Mouse (Mus musculus): ENCODE measurements around the gene Tfr2.
A peak's percentile ranks its signal among the peaks of the same experiment; 100 is the strongest.

Tfr2 gene

DNA sequence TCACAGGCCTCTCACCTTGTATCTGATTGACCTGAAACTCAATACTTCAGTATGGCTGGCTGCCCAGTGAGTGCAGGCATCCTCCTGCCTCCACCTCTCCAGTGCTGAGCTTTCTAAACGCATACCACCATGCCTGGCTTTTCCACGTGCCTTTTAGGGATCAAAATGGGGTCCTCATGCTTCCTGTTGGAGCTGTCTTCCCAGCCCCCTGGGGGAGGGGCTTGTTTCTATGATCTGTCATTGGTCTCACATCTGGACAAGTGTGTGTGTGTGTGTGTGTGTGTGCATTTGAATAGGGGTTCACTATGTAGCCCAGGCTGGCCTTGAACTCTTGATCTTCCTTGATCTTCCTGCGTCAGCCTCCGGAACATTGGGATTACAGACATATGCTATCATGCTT lies 32.2 kb upstream of the Tfr2 start:
- peak in 1 of 2 experiments; percentile 6 for DNase-seq (ENCODE audit: low spot score in 2 of 2)

GRCm38 (mm10) chr5:137539291-137539801 lies 30.3 kb upstream of the Tfr2 start:
- DNase-seq (ENCODE audit: low spot score in 2 of 2) = no peak

- no peak for DNase-seq (ENCODE audit: low spot score in 2 of 2)
These were observed 28.6 kb upstream of the Tfr2 start for GRCm38 (mm10) chr5:137540991-137541390.

- no peak for DNase-seq (ENCODE audit: low spot score in 2 of 2)
These were observed 27.7 kb upstream of the Tfr2 start for GRCm38 (mm10) chr5:137541768-137542540.

- no peak for DNase-seq (ENCODE audit: low spot score in 2 of 2)
These were observed 24.7 kb upstream of the Tfr2 start for GRCm38 (mm10) chr5:137544926-137545325.

- DNase-seq (ENCODE audit: low spot score in 2 of 2) = no peak
These were observed 24.0 kb upstream of the Tfr2 start for GRCm38 (mm10) chr5:137545596-137545995.

GRCm38 (mm10) chr5:137549840-137550239 lies 19.8 kb upstream of the Tfr2 start:
- DNase-seq (ENCODE audit: low spot score in 2 of 2) = no peak

- DNase-seq (ENCODE audit: low spot score in 2 of 2) = no peak
These were observed 18.5 kb upstream of the Tfr2 start for GRCm38 (mm10) chr5:137551119-137551518.

GRCm38 (mm10) chr5:137553000-137553399 lies 16.6 kb upstream of the Tfr2 start:
- no peak for DNase-seq (ENCODE audit: low spot score in 2 of 2)

DNA sequence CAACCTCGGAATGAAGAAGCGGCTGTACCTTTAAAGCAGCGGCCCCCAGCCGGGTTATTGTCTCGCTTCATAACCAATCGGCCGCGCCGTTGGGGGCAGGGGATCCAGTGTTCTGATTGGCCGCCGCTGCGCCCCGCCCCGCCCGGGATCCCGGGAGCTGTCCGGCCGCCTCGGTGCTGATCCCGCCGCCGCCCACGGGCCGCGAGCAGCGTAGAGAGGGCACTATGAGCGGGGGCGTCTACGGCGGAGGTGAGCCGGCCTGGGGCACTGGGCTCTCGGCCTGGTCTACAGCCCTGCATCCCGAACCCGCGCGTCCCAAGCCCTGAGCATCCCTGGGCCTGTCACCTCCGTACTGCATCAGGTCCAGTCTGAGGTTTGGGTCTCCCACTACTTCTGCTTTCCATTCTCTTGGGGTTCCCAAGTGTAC lies 16.2 kb upstream of the Tfr2 start, which contains the start of gene Actl6b:
TSS of gene Actl6b (plus strand) at position 107 of the 427 bp plus-strand sequence.
- peak; percentile 85 to 89 for DNase-seq (ENCODE audit: low spot score in 2 of 2)

DNA sequence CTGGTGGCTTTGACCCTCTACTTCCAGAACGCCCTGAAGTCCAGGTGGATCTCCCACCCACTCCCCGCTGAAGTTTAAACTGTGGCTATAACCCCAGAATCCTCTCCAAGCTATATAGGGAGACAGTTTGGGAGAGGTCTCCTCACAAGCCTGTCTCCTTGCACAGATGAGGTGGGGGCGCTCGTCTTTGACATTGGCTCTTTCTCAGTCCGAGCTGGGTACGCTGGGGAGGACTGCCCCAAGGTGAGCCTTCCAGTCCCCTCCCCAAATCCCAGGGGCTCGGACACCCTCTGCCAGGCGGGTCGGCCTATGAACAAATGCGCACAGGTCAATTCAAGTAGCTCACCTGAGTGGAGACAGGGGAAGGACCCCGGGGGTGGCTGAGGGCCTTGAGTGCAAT lies 15.7 kb upstream of the Tfr2 start:
- DNase-seq (ENCODE audit: low spot score in 2 of 2) = no peak

DNA sequence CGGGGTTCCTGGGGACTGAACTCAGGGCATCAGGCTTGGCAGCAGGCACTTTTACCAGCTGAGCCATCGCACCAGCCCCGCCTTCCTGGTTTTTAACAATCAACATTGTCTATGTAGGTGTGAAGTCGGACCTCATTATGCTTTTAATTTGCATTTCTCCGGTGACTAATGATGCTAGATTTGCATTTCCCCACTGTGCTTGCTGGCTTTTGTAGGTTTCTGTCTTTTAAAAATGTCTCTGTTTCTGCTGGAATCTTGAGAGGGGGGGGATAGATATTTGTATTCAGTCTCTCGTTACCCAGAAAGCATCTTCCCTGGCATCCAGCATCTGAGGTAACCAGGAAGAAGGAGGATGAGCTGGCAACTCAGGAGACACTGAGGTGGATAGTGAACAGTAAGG lies 8.1 kb upstream of the Tfr2 start:
- DNase-seq (ENCODE audit: low spot score in 2 of 2) = no peak

DNA sequence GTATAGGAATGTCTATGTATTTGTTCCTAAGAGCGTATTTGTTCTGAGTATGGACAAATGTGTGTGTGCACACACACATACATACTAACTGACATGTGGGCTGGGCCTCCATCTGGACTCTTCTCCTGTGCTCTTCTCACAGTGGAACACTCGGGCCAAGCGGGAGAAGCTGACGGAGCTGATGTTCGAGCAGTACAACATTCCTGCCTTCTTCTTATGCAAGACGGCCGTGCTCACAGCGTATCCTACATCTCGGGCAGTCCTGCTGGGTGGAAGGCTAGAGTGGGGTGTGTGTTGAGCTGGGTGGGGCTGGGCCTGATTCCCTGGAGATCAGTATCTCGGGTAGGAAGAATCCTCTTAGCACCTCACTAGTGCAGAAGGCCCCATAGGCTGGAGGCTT lies 6.7 kb upstream of the Tfr2 start:
- no peak for DNase-seq (ENCODE audit: low spot score in 2 of 2)

DNA sequence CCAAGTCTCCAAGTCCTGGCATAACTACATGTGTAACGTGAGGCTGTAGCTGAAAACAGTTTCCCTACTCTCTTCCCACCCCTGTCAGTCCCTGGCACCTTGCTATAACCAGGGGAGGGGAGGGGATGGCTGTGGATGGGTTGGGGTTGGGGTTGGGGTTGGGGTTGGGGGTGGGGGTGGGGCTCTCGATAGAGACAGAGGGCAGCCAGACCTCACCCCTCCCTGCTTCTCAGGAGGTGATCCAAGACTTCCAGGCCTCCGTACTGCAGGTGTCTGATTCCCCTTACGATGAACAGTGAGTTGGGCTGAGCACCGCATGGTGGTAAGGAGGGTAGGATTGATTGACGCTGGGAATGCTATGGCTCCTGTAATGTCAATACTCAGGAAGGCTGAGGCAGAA lies 3.9 kb upstream of the Tfr2 start:
- DNase-seq (ENCODE audit: low spot score in 2 of 2) = no peak

DNA sequence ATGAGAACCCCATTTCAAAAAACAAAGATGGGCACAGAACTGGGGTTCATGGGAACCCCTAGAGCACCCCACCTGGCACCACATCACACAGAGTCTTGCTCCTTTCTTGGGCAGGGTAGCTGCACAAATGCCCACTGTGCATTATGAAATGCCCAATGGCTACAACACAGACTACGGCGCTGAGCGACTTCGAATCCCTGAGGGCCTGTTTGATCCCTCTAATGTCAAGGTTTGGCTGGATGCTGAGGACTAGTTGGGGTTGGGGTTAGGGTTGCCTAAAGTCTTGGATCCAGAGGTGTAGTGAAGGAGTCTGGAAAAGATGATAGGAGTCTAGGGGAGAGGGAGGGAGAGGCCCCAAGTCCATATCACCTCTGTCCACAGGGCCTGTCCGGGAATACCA lies 3.2 kb upstream of the Tfr2 start:
- DNase-seq (ENCODE audit: low spot score in 2 of 2) = no peak

- DNase-seq (ENCODE audit: low spot score in 2 of 2) = no peak
These were observed 1.3 kb upstream of the Tfr2 start for GRCm38 (mm10) chr5:137568223-137568798.

- no peak for DNase-seq (ENCODE audit: low spot score in 2 of 2)
These were observed 609 bp upstream of the Tfr2 start for GRCm38 (mm10) chr5:137569031-137569430.

GRCm38 (mm10) chr5:137570181-137570580 lies 541 bp downstream of the Tfr2 start:
- DNase-seq (ENCODE audit: low spot score in 2 of 2) = no peak

DNA sequence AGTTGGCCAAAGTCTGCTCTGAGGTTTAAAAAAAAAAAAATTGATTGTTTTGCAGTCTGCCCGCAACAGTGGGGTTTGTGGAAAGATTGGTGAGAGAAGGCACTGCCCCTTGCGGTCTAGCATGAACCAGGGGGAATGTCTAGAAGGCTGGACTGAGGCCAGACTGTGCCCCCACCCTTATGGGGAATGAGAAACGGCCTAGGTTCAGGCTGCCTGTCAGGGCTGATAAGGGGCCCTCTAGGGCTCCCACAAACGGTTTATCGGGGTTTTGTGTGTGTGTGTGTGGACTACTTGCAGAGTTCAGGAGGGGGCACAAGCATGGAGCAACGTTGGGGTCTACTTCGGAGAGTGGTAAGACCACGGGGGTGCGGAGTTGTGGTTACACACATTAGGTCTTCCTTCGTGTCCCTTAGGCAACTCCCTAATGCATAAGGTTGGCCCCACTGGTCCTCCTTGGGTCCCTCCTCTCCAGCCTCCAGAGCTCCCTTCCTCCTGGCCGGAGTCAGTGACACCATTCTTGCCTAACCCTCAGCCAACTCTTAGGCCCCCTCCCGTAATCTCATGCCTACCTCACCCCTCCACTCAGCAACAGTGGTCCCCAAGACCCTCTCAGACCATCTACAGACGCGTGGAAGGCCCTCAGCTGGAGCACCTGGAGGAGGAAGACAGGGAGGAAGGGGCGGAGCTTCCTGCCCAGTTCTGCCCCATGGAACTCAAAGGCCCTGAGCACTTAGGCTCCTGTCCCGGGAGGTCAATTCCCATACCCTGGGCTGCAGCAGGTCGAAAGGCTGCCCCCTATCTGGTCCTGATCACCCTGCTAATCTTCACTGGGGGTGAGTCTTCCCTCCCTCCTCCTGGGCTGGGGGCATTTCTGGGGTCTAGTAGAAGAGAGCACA lies 1.3 kb downstream of the Tfr2 start:
- DNase-seq (ENCODE audit: low spot score in 2 of 2) = no peak

- peak in 1 of 2 experiments; percentile 40 for DNase-seq (ENCODE audit: low spot score in 2 of 2)
These were observed 4.8 kb downstream of the Tfr2 start for GRCm38 (mm10) chr5:137574470-137574901.

DNA sequence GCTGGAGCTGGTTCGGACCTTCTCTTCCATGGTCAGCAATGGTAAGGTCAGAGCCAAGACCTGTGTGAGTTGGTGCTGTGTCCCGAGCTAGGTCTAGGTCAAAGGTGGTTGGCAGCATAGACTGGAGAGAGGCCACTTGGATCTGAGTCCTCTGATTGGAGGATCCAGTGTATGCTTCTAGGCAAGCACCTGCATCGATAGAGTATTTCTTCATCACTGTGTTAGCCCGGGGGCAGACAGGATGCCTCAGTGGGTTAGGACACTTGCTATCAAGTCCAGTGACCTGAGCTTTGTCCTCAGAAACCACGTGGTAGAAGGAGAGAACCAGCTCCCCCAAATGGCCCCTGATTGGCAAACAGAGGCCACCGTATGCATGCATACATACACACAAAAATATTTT lies 10.6 kb downstream of the Tfr2 start:
- DNase-seq (ENCODE audit: low spot score in 2 of 2) = no peak

DNA sequence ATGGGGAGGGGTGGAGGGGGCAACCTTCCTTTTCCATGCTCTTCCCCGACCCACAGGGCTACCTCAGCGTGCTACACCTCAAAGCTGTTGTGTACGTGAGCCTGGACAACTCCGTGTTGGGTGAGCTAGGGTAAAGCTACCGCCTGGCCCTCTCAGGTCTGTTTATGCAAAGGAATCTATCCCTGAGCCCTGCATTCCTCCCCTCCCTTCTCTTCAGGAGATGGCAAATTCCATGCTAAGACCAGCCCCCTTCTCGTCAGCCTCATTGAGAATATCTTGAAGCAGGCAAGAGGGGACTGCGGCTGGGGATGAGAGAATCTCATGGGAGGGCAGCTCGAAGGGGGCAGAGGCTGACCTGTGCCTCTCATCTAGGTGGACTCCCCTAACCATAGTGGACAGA lies 13.1 kb downstream of the Tfr2 start:
- DNase-seq (ENCODE audit: low spot score in 2 of 2) = no peak

Data from frontal cortex, postnatal 10 days (tissue).